Comparison of ENCODE assay signal across 24 mouse cellular contexts in genomic region chrX:88109733-88110132, GRCm38 (mm10). TPM values are rescaled to one million over a fixed set of nuclear protein-coding genes. Genes with fewer than 3 reads are reported as not detected.
DNase-seq lines count a peak whose midpoint lies in the region; ATAC-seq and TF ChIP-seq lines count a peak whose summit lies in the region.
"Had no signal": no experiment of that assay in that cellular context is flagged by ENCODE, and none has a peak within 500 bp of the region (broad histone marks: within the 10 kb centered on the region; RNA-seq: fewer than 3 reads in every experiment).

No protein-coding gene starts in this region.

- no peak overlapping the region for H3K4me3 ChIP-seq in hindbrain, postnatal 0 days (ENCODE audit: low read length)
- H3K4me3 ChIP-seq in hindbrain, embryonic 12.5 days, result no peak overlapping the region
- H3K4me3 ChIP-seq: embryonic facial prominence, embryonic 13.5 days; forebrain, embryonic 12.5 days; heart, adult 2 months; heart, embryonic 15.5 days had no signal

- ATAC-seq in hindbrain, postnatal 0 days, result no peak
- ATAC-seq in hindbrain, embryonic 12.5 days (ENCODE audit: low FRiP score), result no peak
- ATAC-seq in CD4-positive, CD25-positive, alpha-beta regulatory T cell, adult 4 months, result no peak
- ATAC-seq: activated CD4-positive, CD25-positive, alpha-beta regulatory T cell, adult 4 months; forebrain, embryonic 16.5 days; intestine, embryonic 16.5 days; Patski had no signal

- no peak for TF ChIP-seq CTCF in hindbrain, postnatal 0 days (IDR thresholded peaks at IDR 0.05; ENCODE audit: low read depth)

- DNase-seq in hindbrain, postnatal 0 days (ENCODE audit: low spot score), result peak; percentile 18
- peak; percentile 7 for DNase-seq in Muller cell, postnatal 12 days (ENCODE audit: inconsistent ontology term)
- DNase-seq in brain, adult 2 months (ENCODE audit: low read depth, low spot score), result peak; percentile 84
- DNase-seq in cerebellum, postnatal 10 days, result peak; percentile 60 to 61
- DNase-seq in liver, result no peak
- DNase-seq: adrenal gland, postnatal 14 days; gastrocnemius, postnatal 14 days; heart, adult 2 months; heart, postnatal 14 days; kidney, adult 2 months had no signal

- no peak overlapping the region for H3K4me2 ChIP-seq in hindbrain, postnatal 0 days (ENCODE audit: low read depth, low read length)
- H3K4me2 ChIP-seq in hindbrain, embryonic 12.5 days (replicated peaks), result no peak overlapping the region
- H3K4me2 ChIP-seq: embryonic facial prominence, embryonic 13.5 days; forebrain, embryonic 12.5 days; heart, embryonic 11.5 days; heart, embryonic 15.5 days; hindbrain, embryonic 14.5 days had no signal

- WGBS in hindbrain, postnatal 0 days, result 52% methylated on average over 2 of the region's 2 CpGs
- WGBS in hindbrain, embryonic 12.5 days, result 77% methylated on average over 2 of the region's 2 CpGs

- no peaks in the 10 kb centered on the region for H3K4me1 ChIP-seq in hindbrain, postnatal 0 days (ENCODE audit: insufficient read depth, low read length)
- no peaks in the 10 kb centered on the region for H3K4me1 ChIP-seq in hindbrain, embryonic 12.5 days
- H3K4me1 ChIP-seq: embryonic facial prominence, embryonic 13.5 days; forebrain, embryonic 12.5 days; heart, embryonic 15.5 days had no signal

- H3K27ac ChIP-seq in hindbrain, postnatal 0 days, result no peak overlapping the region
- H3K27ac ChIP-seq in hindbrain, embryonic 12.5 days, result no peak overlapping the region
- H3K27ac ChIP-seq: embryonic facial prominence, embryonic 13.5 days; forebrain, embryonic 12.5 days; heart, adult 2 months; heart, embryonic 15.5 days; hindbrain, embryonic 14.5 days had no signal

- H3K9ac ChIP-seq in hindbrain, postnatal 0 days (replicated peaks; ENCODE audit: low read length), result no peak overlapping the region
- H3K9ac ChIP-seq in hindbrain, embryonic 12.5 days, result no peak overlapping the region
- H3K9ac ChIP-seq: embryonic facial prominence, embryonic 13.5 days; forebrain, embryonic 12.5 days; heart, embryonic 15.5 days; hindbrain, embryonic 14.5 days had no signal

- no peaks in the 10 kb centered on the region for H3K27me3 ChIP-seq in hindbrain, postnatal 0 days (ENCODE audit: insufficient read depth, low read length)
- H3K27me3 ChIP-seq in hindbrain, embryonic 12.5 days, result no peaks in the 10 kb centered on the region
- H3K27me3 ChIP-seq: embryonic facial prominence, embryonic 13.5 days; forebrain, embryonic 12.5 days; heart, embryonic 15.5 days had no signal

- H3K9me3 ChIP-seq in hindbrain, postnatal 0 days (ENCODE audit: low read length), result no peaks in the 10 kb centered on the region
- H3K9me3 ChIP-seq in hindbrain, embryonic 12.5 days (replicated peaks), result no peaks in the 10 kb centered on the region
- H3K9me3 ChIP-seq: embryonic facial prominence, embryonic 13.5 days; forebrain, embryonic 12.5 days; heart, embryonic 15.5 days had no signal

- no peaks in the 10 kb centered on the region for H3K36me3 ChIP-seq in hindbrain, postnatal 0 days (ENCODE audit: insufficient read depth, low read length)
- no peaks in the 10 kb centered on the region for H3K36me3 ChIP-seq in hindbrain, embryonic 12.5 days
- H3K36me3 ChIP-seq: embryonic facial prominence, embryonic 13.5 days; forebrain, embryonic 12.5 days; heart, embryonic 15.5 days had no signal

RNA-seq across cellular contexts. Expression of gene Il1rapl1, which starts 5.7 kb away (rescaled TPM):
- total RNA-seq in hindbrain, postnatal 0 days (2014; rRNA removed), result 3.6 and 3.9 TPM in 2 replicates
- 3.1 TPM in 2 replicates for polyA plus RNA-seq in hindbrain, postnatal 0 days (2015; fragmentation: Nextera tagmentation; extraction: Ambion mirVana)
- 2.4 and 2.6 TPM in 2 replicates for polyA plus RNA-seq in hindbrain, embryonic 12.5 days (2016; fragmentation: Nextera tagmentation; extraction: Ambion mirVana)
- under 1 TPM in 1 of 2 experiments, not detected in 1; 0.12 TPM for polyA plus RNA-seq in CD4-positive, CD25-positive, alpha-beta regulatory T cell, adult 4 months (2017; shearing (Covaris generic))
- total RNA-seq: hematopoietic stem cell, adult 5-6 weeks; MEL had no signal
- polyA plus RNA-seq: activated CD4-positive, CD25-positive, alpha-beta regulatory T cell, adult 4 months; gonadal fat pad, adult 2 months; heart, adult 2 months; kidney, adult 2 months; Patski had no signal
